Mouse (Mus musculus): Measurements from ENCODE around the gene Hdgf. TPM values are rescaled to one million over a fixed set of nuclear protein-coding genes. Genes with fewer than 3 reads are reported as not detected.
A peak's percentile ranks its signal among the peaks of the same experiment; 100 is the strongest.

Hdgf gene
- polyA plus RNA-seq, 1 experiment from 2014 or later: 295 TPM

DNA sequence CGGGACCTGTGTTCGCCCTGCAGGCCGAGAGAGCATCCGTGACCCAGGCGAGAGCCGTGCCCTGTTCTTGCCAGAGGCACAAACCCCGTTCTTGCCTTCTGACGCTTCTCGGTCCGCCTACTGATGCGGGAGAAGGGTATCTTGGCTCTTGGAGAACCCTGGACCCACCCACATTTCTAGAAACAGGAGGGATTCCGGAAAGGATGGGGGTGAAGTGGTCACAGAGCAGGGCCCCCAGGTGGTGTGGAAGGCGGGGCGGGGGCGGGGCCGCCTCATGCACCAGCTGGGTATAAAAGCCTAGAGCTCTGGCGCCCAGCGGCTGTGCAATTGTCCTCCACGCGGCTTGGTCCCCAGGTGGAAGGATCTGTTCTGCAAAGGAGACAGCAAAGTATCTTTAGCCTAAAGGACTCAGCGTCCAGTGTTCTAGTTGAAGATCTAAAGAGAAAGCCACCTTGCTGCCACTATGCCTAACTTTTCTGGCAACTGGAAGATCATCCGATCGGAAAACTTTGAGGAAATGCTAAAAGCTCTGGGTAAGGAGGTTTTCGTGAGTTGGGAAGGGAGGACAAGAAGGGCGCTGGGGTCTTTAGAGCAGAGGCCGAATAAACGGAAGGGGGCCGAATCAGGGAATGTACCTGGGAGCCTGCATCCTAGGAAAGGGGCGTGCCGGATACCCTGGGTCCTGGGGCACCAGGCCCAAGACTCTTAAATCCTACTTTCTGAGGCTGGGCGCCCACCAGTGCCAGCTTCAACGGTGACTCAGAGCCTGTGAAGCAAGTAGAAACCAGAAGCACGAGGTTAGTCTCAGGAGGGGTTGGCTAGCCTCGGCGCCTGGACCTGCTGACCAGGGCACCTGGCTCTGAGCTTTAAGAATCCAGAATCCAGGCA lies 42.5 kb downstream of the Hdgf start, which contains the start of gene Crabp2:
Gene Crabp2, plus strand, starts transcription at position 289 of the 888 bp plus-strand sequence.
- H3K4me1 ChIP-seq: peaks cover 86% of the 10 kb centered on the region
- no peak for ATAC-seq (ENCODE audit: low FRiP score)
- 1% methylated on average over 35 of the region's 35 CpGs for WGBS
- no peaks in the 10 kb centered on the region for H3K9me3 ChIP-seq
- peak within 1 kb of the TSS; percentile 42 for H3K4me3 ChIP-seq (replicated peaks)
- H3K27me3 ChIP-seq: 0 out of 2 replicates have a peak, but pooled peaks cover 4% of the 10 kb centered on the region
- H3K9ac ChIP-seq: peak within 1 kb of the TSS; percentile 59
- peak within 1 kb of the TSS; percentile 74 for H3K27ac ChIP-seq
- peaks cover 6% of the 10 kb centered on the region; the same call in 1 of the 2 replicates for H3K36me3 ChIP-seq (replicated peaks)
- peak within 1 kb of the TSS; percentile 72 for H3K4me2 ChIP-seq

DNA sequence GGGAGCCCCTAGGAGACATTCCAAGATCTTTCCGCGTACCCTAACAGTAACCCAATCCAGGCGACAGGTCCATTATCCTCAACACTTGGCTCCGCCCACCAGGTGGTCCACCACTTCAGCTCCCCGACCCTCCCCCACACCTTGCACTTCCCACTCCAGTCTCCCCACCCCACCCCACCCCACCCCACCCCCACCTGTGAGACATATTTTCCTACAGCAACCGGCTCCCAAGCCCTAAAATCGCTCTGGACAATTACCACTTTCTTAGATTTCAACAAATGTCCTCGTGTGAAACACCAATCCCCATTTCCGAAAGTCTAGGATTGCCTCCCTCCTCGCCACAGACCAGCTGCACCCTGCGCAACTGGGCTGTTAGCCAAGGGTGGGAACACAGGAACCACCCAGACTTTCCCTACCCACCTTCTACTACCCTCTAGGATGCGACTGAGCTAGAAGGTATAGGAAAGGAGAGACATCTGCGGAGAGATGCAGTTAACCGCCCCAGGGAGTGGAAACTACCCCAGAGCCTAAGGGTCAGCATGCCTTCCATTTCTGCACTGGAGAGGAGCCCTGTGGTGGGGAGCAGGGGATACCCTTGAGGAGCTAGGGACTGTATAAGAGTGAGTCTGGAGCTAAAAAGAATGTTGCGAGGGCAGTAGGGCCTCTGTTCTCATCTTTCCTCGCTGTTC lies 43.3 kb downstream of the Hdgf start:
- Histone ChIP-seq H3K4me2 (peak overlapping the region; percentile 72), H3K27me3 (0 out of 2 replicates have a peak, but pooled peaks cover 4% of the 10 kb centered on the region), H3K9ac (peak overlapping the region; percentile 59), H3K4me1 (peaks cover 85% of the 10 kb centered on the region), H3K4me3 (replicated peaks) (peak overlapping the region; percentile 42), H3K9me3 (no peaks in the 10 kb centered on the region), H3K27ac (peak overlapping the region; percentile 74), H3K36me3 (replicated peaks) (peaks cover 14% of the 10 kb centered on the region; the same call in 1 of the 2 replicates)
- 4% methylated on average over 16 of the region's 16 CpGs for WGBS
- ATAC-seq (ENCODE audit: low FRiP score): no peak

DNA sequence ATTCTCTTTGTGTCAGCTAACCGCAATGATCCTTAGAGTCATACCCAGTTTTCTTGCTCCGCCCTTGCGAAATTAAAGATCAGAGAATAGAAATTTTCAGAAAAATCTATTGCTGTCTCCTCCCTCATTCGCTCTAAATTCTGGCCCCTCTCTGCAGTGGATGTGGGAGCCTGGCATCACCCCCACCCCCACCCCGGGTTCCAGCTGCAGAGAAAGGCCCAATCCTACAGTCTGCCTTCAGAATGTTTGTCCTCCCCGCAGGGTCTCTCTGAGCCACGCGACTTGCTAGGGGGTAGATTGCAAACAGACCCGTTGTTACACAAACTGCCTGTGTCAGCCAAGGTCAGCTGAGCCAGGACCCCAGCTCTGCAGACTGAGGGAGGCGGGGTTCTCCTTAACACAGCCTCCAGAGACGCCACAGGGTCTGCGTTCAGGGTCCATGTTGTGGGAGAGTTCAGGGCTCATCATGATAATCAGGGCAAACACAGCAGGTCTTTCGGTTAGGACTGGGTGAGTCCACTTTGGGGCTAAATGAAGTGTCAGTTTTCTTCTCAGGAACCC lies 43.9 kb downstream of the Hdgf start:
- H3K4me3 ChIP-seq (replicated peaks): peak overlapping the region; percentile 42
- peaks cover 78% of the 10 kb centered on the region for H3K4me1 ChIP-seq
- H3K4me2 ChIP-seq: peak overlapping the region; percentile 72
- no peaks in the 10 kb centered on the region for H3K9me3 ChIP-seq
- H3K27me3 ChIP-seq: 0 out of 2 replicates have a peak, but pooled peaks cover 4% of the 10 kb centered on the region
- H3K9ac ChIP-seq: peak overlapping the region; percentile 59
- WGBS: 4% methylated on average over 13 of the region's 13 CpGs
- no peak for ATAC-seq (ENCODE audit: low FRiP score)
- peaks cover 17% of the 10 kb centered on the region; the same call in 1 of the 2 replicates for H3K36me3 ChIP-seq (replicated peaks)
- peak overlapping the region; percentile 74 for H3K27ac ChIP-seq

DNA sequence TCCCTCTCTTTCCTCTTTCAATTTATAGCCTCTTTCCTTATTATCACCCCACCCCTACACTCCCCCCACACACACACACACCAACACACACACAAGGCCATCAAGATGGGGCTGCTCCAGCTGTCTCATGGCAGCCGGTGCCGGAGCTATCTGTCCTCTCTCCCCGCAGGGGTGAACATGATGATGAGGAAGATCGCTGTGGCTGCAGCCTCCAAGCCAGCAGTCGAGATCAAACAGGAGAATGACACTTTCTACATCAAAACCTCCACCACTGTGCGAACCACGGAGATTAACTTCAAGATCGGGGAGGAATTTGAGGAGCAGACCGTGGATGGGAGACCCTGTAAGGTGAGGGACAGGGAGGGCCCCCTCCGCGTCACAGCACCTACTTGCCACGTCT lies 45.8 kb downstream of the Hdgf start:
- peak overlapping the region; percentile 16; the same call in 1 of the 2 replicates for H3K27ac ChIP-seq

DNA sequence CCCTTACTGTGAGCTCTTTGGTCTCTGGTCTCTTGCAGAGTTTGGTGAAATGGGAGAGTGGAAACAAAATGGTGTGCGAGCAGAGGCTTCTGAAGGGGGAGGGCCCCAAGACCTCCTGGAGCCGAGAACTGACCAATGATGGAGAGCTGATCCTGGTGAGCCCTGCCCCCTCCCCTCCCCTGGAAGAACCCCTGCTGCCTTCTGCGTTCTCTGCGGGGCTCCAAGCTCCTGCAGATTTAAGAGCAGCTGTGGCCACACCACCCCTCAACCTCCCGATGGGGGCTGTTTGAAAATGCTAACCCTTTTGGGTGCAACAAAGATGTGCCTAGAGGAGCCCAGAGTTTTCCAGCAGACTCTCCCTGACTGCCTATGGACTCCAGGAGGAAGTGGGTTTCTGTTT lies 46.3 kb downstream of the Hdgf start:
- H3K36me3 ChIP-seq (replicated peaks): peaks cover 17% of the 10 kb centered on the region; the same call in 1 of the 2 replicates
- H3K27me3 ChIP-seq: 0 out of 2 replicates have a peak, but pooled peaks cover 4% of the 10 kb centered on the region
- peaks cover 54% of the 10 kb centered on the region for H3K4me1 ChIP-seq
- H3K9ac ChIP-seq: peak overlapping the region; percentile 25; the same call in 1 of the 2 replicates
- H3K4me2 ChIP-seq: peak overlapping the region; percentile 72
- peak; percentile 45; the same call in 1 of the 2 replicates for ATAC-seq (ENCODE audit: low FRiP score)
- 4% methylated on average over 5 of the region's 5 CpGs for WGBS
- no peaks in the 10 kb centered on the region for H3K9me3 ChIP-seq
- H3K4me3 ChIP-seq (replicated peaks): 0 out of 2 replicates have a peak overlapping the region, but pooled peaks have one; percentile 5
- H3K27ac ChIP-seq: peak overlapping the region; percentile 26; the same call in 1 of the 2 replicates

More for the DNA sequence above, 45.8 kb downstream of the Hdgf start:
- Histone ChIP-seq H3K9ac (peak overlapping the region; percentile 25), H3K4me1 (peaks cover 59% of the 10 kb centered on the region), H3K36me3 (replicated peaks) (peaks cover 17% of the 10 kb centered on the region; the same call in 1 of the 2 replicates), H3K9me3 (no peaks in the 10 kb centered on the region), H3K4me2 (peak overlapping the region; percentile 72), H3K4me3 (replicated peaks) (0 out of 2 replicates have a peak overlapping the region, but pooled peaks have one; percentile 5), H3K27me3 (0 out of 2 replicates have a peak, but pooled peaks cover 4% of the 10 kb centered on the region)
- no peak for ATAC-seq (ENCODE audit: low FRiP score)
- WGBS: 23% methylated on average over 12 of the region's 12 CpGs

DNA sequence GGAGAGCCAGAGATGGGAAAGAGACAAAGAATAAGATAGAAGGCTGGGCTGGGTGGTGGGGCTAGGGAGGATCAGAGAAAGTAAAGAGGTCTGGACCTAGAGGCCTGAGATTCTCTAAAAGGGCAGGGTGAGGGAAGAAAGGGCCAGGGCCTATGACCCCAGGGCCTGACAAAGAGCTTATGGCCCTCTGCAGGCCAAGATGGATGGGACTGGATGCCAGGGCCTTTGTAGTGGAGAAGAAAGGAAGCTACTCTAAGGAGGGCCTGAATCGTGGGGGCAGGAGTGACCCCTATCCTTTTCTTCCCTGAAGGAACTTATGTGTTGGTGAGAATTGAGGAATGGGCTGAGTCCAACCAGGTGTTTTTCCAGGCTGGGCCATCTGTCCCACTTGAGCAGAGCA lies 51.9 kb downstream of the Hdgf start:
- Histone ChIP-seq H3K4me3 (replicated peaks) (no peak overlapping the region), H3K27ac (peak overlapping the region; percentile 2; the same call in 1 of the 2 replicates), H3K9ac (0 out of 2 replicates have a peak overlapping the region, but pooled peaks have one; percentile 18), H3K4me2 (no peak overlapping the region), H3K4me1 (peaks cover 31% of the 10 kb centered on the region), H3K27me3 (no peaks in the 10 kb centered on the region), H3K36me3 (replicated peaks) (peaks cover 16% of the 10 kb centered on the region; the same call in 1 of the 2 replicates), H3K9me3 (no peaks in the 10 kb centered on the region)
- 0% methylated on average over 1 of the region's 1 CpGs for WGBS
- ATAC-seq (ENCODE audit: low FRiP score): no peak

DNA sequence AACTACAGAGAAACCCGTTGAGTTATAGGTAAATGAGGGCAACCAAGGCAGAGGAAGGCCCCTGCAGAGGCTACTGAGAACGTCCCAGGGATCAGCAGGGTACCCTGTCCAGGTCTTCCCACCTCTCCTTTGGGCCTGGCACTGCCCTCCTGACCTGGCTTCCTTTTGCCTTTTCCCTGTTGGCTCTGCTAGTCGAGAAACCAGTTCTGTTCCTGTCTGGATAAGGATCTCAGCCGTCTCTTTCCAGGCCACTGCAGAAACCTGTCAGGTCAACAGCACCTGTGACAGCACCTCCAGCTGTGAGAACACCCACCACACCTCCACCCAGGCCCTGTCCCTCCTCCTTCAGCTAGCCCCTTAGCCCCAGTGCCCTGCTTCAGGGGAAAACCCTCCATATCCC lies 52.4 kb downstream of the Hdgf start:
- peaks cover 12% of the 10 kb centered on the region; the same call in 1 of the 2 replicates for H3K36me3 ChIP-seq (replicated peaks)
- H3K27me3 ChIP-seq: no peaks in the 10 kb centered on the region
- WGBS: 26% methylated on average over 4 of the region's 4 CpGs
- no peak overlapping the region for H3K4me3 ChIP-seq (replicated peaks)
- H3K9me3 ChIP-seq: no peaks in the 10 kb centered on the region
- peaks cover 31% of the 10 kb centered on the region for H3K4me1 ChIP-seq
- peak overlapping the region; percentile 2; the same call in 1 of the 2 replicates for H3K27ac ChIP-seq
- no peak overlapping the region for H3K4me2 ChIP-seq
- no peak for ATAC-seq (ENCODE audit: low FRiP score)
- H3K9ac ChIP-seq: 0 out of 2 replicates have a peak overlapping the region, but pooled peaks have one; percentile 18

DNA sequence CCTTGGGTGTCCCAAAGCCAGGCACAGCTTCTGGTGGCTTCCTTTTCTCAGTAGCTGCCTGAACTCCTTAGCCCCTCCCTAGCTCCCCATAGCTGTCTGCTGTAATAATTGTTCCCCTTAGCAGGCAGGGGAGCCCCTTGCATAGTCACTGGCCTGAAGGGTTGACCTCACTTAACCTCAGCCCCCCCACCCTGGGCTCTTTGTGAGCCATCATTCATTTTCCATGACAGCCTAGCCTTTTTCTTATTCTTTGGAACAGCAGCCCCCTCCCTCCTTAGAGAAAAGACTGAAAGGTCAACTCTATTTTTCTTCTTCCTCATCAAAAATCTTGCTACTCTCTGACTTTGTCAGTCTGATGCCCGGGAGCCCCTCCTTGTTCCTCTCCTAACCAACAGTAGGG lies 52.8 kb downstream of the Hdgf start:
- Histone ChIP-seq H3K4me2 (no peak overlapping the region), H3K27me3 (no peaks in the 10 kb centered on the region), H3K4me1 (peaks cover 31% of the 10 kb centered on the region), H3K4me3 (replicated peaks) (no peak overlapping the region), H3K27ac (0 out of 2 replicates have a peak overlapping the region, but pooled peaks have one; percentile 97), H3K9ac (no peak overlapping the region), H3K36me3 (replicated peaks) (0 out of 2 replicates have a peak, but pooled peaks cover 7% of the 10 kb centered on the region), H3K9me3 (no peaks in the 10 kb centered on the region)
- WGBS: 24% methylated on average over 1 of the region's 1 CpGs
- no peak for ATAC-seq (ENCODE audit: low FRiP score)

DNA sequence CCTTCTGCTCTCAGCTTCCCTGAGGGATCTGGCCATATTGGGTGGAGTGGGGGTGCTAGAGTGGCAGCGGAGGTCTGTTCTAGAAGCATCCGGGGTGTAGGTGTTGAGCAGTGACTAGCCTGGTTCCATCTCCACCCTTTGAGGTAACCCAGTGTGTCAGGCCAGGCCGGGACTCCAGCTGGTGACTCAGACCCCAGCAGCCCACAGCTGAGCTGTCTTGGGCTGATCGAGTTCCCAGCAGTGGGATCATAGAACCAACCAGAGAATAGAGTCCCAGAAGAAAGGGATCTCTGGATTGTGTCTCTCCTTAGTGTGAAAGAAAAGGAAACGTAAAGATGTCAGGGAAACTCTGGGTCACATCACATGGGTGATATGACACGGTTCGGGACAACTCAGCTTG lies 53.2 kb downstream of the Hdgf start:
- ATAC-seq (ENCODE audit: low FRiP score): no peak
- peaks cover 31% of the 10 kb centered on the region for H3K4me1 ChIP-seq

DNA sequence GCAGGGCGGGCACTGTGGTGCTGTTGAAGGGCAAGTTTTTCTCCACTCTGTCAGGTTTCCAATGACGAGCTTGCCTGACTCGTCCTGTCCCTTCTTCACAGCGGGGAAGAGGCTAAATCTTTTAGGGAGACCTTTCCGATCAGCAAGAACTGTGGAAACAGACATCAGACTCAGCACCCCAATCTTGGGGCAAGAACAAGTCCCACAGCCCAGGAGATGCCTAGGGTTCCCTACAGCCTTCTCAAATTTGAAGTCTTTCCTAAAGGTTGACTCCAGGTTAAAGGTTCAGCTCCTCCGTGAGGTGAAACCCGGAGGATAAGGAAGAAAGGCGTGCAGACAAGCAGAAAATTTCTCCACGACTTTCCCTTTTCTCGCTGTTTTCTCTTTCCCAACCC lies 54.1 kb downstream of the Hdgf start:
- Histone ChIP-seq H3K4me3 (replicated peaks) (peak overlapping the region; percentile 32), H3K9me3 (no peaks in the 10 kb centered on the region), H3K36me3 (replicated peaks) (no peaks in the 10 kb centered on the region), H3K27ac (peak overlapping the region; percentile 97), H3K27me3 (no peaks in the 10 kb centered on the region), H3K9ac (peak overlapping the region; percentile 41), H3K4me2 (peak overlapping the region; percentile 65), H3K4me1 (peaks cover 31% of the 10 kb centered on the region)
- ATAC-seq (ENCODE audit: low FRiP score): no peak
- WGBS: 2% methylated on average over 10 of the region's 10 CpGs

More for the DNA sequence above, 53.2 kb downstream of the Hdgf start:
- Histone ChIP-seq H3K9me3 (no peaks in the 10 kb centered on the region), H3K36me3 (replicated peaks) (0 out of 2 replicates have a peak, but pooled peaks cover 3% of the 10 kb centered on the region), H3K9ac (no peak overlapping the region), H3K4me2 (no peak overlapping the region), H3K27ac (peak overlapping the region; percentile 97), H3K27me3 (no peaks in the 10 kb centered on the region), H3K4me3 (replicated peaks) (no peak overlapping the region)
- WGBS: 71% methylated on average over 7 of the region's 7 CpGs

DNA sequence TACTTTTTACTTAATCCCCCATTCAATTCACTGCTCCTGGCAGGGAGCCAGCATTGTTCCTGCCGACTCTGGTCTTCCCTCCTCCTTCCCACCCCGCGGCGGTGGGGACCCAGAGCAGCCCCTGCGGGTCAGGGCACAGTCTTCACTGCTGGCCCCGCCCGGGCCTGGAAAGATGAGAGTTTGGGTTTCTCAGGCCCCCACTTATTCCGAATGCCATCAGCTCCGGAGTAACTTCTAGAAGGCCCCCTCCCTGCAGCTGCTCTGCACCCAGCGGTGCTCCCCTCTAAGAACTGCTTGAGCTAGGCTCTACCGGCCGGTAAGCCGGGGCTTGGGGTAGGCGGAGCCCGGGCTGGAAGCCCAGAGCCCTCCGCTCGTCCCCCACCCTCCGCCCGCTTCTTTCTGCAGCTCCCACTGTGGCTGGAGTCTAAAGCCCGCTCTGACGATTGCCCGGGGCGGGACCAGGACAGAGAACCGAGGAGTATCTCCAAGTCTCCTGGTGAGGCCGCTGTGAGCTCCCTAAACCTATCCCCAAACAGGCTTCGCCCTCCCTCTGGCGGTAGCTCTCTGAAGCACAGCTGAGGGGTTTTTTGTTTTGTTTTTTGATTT lies 54.6 kb downstream of the Hdgf start:
- peak overlapping the region; percentile 97 for H3K27ac ChIP-seq
- peak overlapping the region; percentile 65 for H3K4me2 ChIP-seq
- peak overlapping the region; percentile 32 for H3K4me3 ChIP-seq (replicated peaks)
- peak; percentile 96 for ATAC-seq (ENCODE audit: low FRiP score)
- H3K4me1 ChIP-seq: peaks cover 31% of the 10 kb centered on the region
- peak overlapping the region; percentile 41 for H3K9ac ChIP-seq
- WGBS: 1% methylated on average over 27 of the region's 27 CpGs
- no peaks in the 10 kb centered on the region for H3K27me3 ChIP-seq
- H3K9me3 ChIP-seq: no peaks in the 10 kb centered on the region
- H3K36me3 ChIP-seq (replicated peaks): no peaks in the 10 kb centered on the region
